Mouse (Mus musculus): Measurements from ENCODE around the gene Gcsh.
A peak's percentile ranks its signal among the peaks of the same experiment; 100 is the strongest.

Gcsh gene

GRCm38 (mm10) chr8:116975606-116976005, 17.7 kb downstream of the Gcsh start:
- no peak for DNase-seq

- DNase-seq: no peak
Measured at GRCm38 (mm10) chr8:116975066-116975465, 18.3 kb downstream of the Gcsh start.

- no peak for DNase-seq
Measured at GRCm38 (mm10) chr8:116969531-116969930, 23.8 kb downstream of the Gcsh start.

GRCm38 (mm10) chr8:116954415-116954814, 38.9 kb downstream of the Gcsh start:
- no peak for DNase-seq

- no peak for DNase-seq
Measured at GRCm38 (mm10) chr8:116952428-116952827, 40.9 kb downstream of the Gcsh start.

- no peak for DNase-seq
Measured at GRCm38 (mm10) chr8:116951778-116952177, 41.6 kb downstream of the Gcsh start.

- DNase-seq: peak; percentile 19 to 31
Measured at GRCm38 (mm10) chr8:116951369-116951768, 42.0 kb downstream of the Gcsh start.

GRCm38 (mm10) chr8:116947589-116947988, 45.7 kb downstream of the Gcsh start:
- DNase-seq: peak in 1 of 2 experiments; percentile 18

GRCm38 (mm10) chr8:116946851-116947250, 46.5 kb downstream of the Gcsh start:
- no peak for DNase-seq

GRCm38 (mm10) chr8:116946268-116946838, 47.0 kb downstream of the Gcsh start:
- DNase-seq: no peak

GRCm38 (mm10) chr8:116945169-116945910, 48.0 kb downstream of the Gcsh start:
- no peak for DNase-seq

- DNase-seq: no peak
Measured at GRCm38 (mm10) chr8:116944385-116944696, 49.0 kb downstream of the Gcsh start.

GRCm38 (mm10) chr8:116943555-116944384, 49.6 kb downstream of the Gcsh start:
- DNase-seq: peak; percentile 59

GRCm38 (mm10) chr8:116943161-116943554, 50.2 kb downstream of the Gcsh start, which contains the start of gene Atmin:
TSS of gene Atmin (plus strand) at chr8:116943393.
- peak; percentile 96 to 97 for DNase-seq

GRCm38 (mm10) chr8:116942284-116943058, 50.9 kb downstream of the Gcsh start:
- no peak for DNase-seq

- DNase-seq: no peak
Measured at GRCm38 (mm10) chr8:116935506-116935905, 57.8 kb downstream of the Gcsh start.

GRCm38 (mm10) chr8:116934976-116935375, 58.4 kb downstream of the Gcsh start:
- no peak for DNase-seq
